Mouse (Mus musculus) myocyte (in vitro differentiated cells): ENCODE results near the gene Tanc1. TPM values are rescaled to one million over a fixed set of nuclear protein-coding genes. Genes with fewer than 3 reads are reported as not detected.

Experiments
- H3K27me3 ChIP-seq: one replicate; pipeline ENCODE4 v1.6.1; 2011; ENCODE audit not compliant: control insufficient read depth, insufficient read depth, insufficient read length
- H3K36me3 ChIP-seq: one replicate; pipeline ENCODE4 v1.6.1; 2011; ENCODE audit not compliant: control insufficient read depth, insufficient read depth
- H3K4me2 ChIP-seq: one replicate; pipeline ENCODE4 v1.6.1; 2011; ENCODE audit warnings: low read depth, control low read depth
- H3K4me3 ChIP-seq: one replicate; pipeline ENCODE4 v1.5.1; 2011; ENCODE audit warnings: mild to moderate bottlenecking, control low read depth, moderate library complexity
- H3K79me2 ChIP-seq: one replicate; pipeline ENCODE4 v1.6.1; 2011; ENCODE audit not compliant: control insufficient read depth, insufficient read depth
- H3ac ChIP-seq: one replicate; pipeline ENCODE4 v1.6.1; 2011; ENCODE audit not compliant: control insufficient read depth, insufficient read length
- CEBPB ChIP-seq: IDR thresholded peaks from 2 replicates; pipeline ENCODE4 v1.6.1; 2011; ENCODE audit warnings: mild to moderate bottlenecking, moderate library complexity; ENCODE audit not compliant: poor library complexity, insufficient read depth, severe bottlenecking
- E2F4 ChIP-seq: IDR thresholded peaks from one replicate; pipeline ENCODE4 v1.6.1; 2011; ENCODE audit warnings: mild to moderate bottlenecking, control low read depth, moderate library complexity; ENCODE audit not compliant: insufficient read depth
- MAX ChIP-seq: IDR thresholded peaks from one replicate; pipeline ENCODE4 v1.6.1; 2011; ENCODE audit warnings: low read depth, mild to moderate bottlenecking, control low read depth
- MYOD1 ChIP-seq, 3 experiments: IDR thresholded peaks; one replicate each; pipeline ENCODE4 v1.6.1; 2011; ENCODE audit warnings: control low read depth in 2 of 3, low read depth in 2 of 3, mild to moderate bottlenecking in 2 of 3, moderate library complexity in 1 of 3; ENCODE audit not compliant: insufficient read length in 2 of 3, control insufficient read depth in 1 of 3
- MYOG ChIP-seq, 3 experiments: IDR thresholded peaks; one replicate each; pipeline ENCODE4 v1.6.1; 2011; ENCODE audit warnings: control low read depth in 2 of 3, low read depth in 2 of 3, mild to moderate bottlenecking in 2 of 3; ENCODE audit not compliant: insufficient read length in 2 of 3, control insufficient read depth in 1 of 3, insufficient read depth in 1 of 3
- POLR2A ChIP-seq: IDR thresholded peaks from one replicate; pipeline ENCODE4 v1.6.1; 2011; ENCODE audit warnings: low read depth, mild to moderate bottlenecking, control low read depth, moderate library complexity; ENCODE audit not compliant: insufficient read length
- POLR2AphosphoS2 ChIP-seq: IDR thresholded peaks from one replicate; pipeline ENCODE4 v1.6.1; 2011; ENCODE audit warnings: low read depth, control low read depth; ENCODE audit not compliant: insufficient read length
- REST ChIP-seq: IDR thresholded peaks from one replicate; pipeline ENCODE4 v1.6.1; 2011; ENCODE audit warnings: mild to moderate bottlenecking, control low read depth, moderate library complexity; ENCODE audit not compliant: insufficient read depth, insufficient read length
- SRF ChIP-seq: IDR thresholded peaks from one replicate; pipeline ENCODE4 v1.6.1; 2011; ENCODE audit warnings: low read depth; ENCODE audit not compliant: control insufficient read depth, insufficient read length
- TCF12 ChIP-seq: IDR thresholded peaks from one replicate; pipeline ENCODE4 v1.6.1; 2011; ENCODE audit warnings: mild to moderate bottlenecking, control low read depth; ENCODE audit not compliant: poor library complexity, insufficient read depth, severe bottlenecking
- TCF3 ChIP-seq: IDR thresholded peaks from one replicate; pipeline ENCODE4 v1.6.1; 2011; ENCODE audit warnings: low read depth, control low read depth; ENCODE audit not compliant: insufficient read length
- USF1 ChIP-seq: IDR thresholded peaks from one replicate; pipeline ENCODE4 v1.6.1; 2011; ENCODE audit warnings: low read depth, mild to moderate bottlenecking, control low read depth, moderate library complexity
- polyA plus RNA-seq: library from polyadenylated mRNA; unstranded; fragments of >200 nt; fragmentation: generic; extraction: Trizol; gene quantifications from one replicate; pipeline ENCODE4 v1.2.1, GENCODE M21; 2012; ENCODE audit warnings: missing spikeins

Gene Tanc1
- polyA plus RNA-seq, 1 experiment = 24.7 TPM

DNA sequence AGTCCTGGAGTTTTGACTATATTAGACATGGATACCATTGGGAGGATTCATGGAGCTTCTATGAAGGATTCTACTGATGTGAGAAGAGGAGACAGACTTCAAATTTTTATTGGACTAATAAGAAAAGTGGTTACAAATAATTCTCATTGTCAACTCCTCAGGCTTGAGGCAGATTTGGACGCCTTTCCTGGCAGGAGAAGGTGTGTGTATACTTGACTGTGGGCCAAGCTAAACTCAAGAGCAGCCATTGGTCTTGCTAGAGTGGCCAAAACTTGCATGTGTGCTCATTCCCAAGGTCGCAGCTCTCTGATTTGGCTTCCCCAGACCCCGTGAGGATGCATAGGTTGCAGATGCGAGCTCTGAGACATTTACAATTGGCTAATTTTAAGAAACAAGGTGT lies 148.9 kb downstream of the Tanc1 start:
- H3K27me3 ChIP-seq = no peaks in the 10 kb centered on the region
- peaks cover 14% of the 10 kb centered on the region for H3K79me2 ChIP-seq
- no peak overlapping the region for H3K4me2 ChIP-seq
- H3K36me3 ChIP-seq = no peaks in the 10 kb centered on the region
- no peak overlapping the region for H3K4me3 ChIP-seq
- no peak for TF ChIP-seq MYOG (IDR thresholded peaks at IDR 0.05; ENCODE audit: control insufficient read depth in 1 of 3, insufficient read depth in 1 of 3, insufficient read length in 2 of 3, low read depth in 2 of 3)
- no peak for TF ChIP-seq REST
- no peak for TF ChIP-seq POLR2AphosphoS2
- no peak for TF ChIP-seq CEBPB
- TF ChIP-seq POLR2A = no peak
- no peak for TF ChIP-seq MYOD1 (IDR thresholded peaks at IDR 0.05; ENCODE audit: control insufficient read depth in 1 of 3, insufficient read length in 2 of 3, low read depth in 2 of 3)
- no peak for TF ChIP-seq E2F4
- no peak for TF ChIP-seq TCF3
- no peak for TF ChIP-seq TCF12
- no peak for TF ChIP-seq MAX
- TF ChIP-seq SRF = no peak
- TF ChIP-seq USF1 = no peak
- H3ac ChIP-seq = no peak overlapping the region

GRCm38 (mm10) chr2:59761183-59761582 lies 149.3 kb downstream of the Tanc1 start:
- Histone ChIP-seq H3K4me2 (no peak overlapping the region), H3K4me3 (no peak overlapping the region), H3K27me3 (no peaks in the 10 kb centered on the region), H3K36me3 (no peaks in the 10 kb centered on the region), H3ac (no peak overlapping the region), H3K79me2 (peaks cover 10% of the 10 kb centered on the region)
- TF ChIP-seq MAX (no peak), TCF12 (no peak), MYOG (IDR thresholded peaks at IDR 0.05; ENCODE audit: control insufficient read depth in 1 of 3, insufficient read depth in 1 of 3, insufficient read length in 2 of 3, low read depth in 2 of 3) (no peak), USF1 (no peak), CEBPB (no peak), SRF (no peak), E2F4 (no peak), POLR2AphosphoS2 (no peak), POLR2A (no peak), REST (no peak), TCF3 (no peak), MYOD1 (IDR thresholded peaks at IDR 0.05; ENCODE audit: control insufficient read depth in 1 of 3, insufficient read length in 2 of 3, low read depth in 2 of 3) (no peak)

DNA sequence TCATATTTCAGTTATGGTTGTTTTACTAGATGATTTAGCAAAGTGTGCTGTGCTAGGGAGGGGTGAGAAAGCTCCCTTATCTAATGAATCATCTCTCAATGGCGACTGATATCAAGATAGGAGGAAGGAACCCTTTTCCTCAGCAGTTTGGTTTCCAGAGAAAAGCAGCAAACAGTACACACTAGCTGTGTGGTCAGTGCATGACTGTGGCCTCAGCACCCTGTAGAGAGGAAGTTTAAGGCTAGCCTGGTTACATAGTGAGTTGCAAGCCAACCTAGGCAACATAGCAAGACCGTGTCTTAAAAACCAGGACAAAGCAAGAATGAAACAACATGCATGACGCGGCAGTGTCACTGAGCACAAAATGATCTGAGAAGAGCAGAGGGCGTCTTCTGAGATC lies 150.4 kb downstream of the Tanc1 start:
- no peaks in the 10 kb centered on the region for H3K27me3 ChIP-seq
- no peak overlapping the region for H3ac ChIP-seq
- no peak overlapping the region for H3K4me3 ChIP-seq
- no peak overlapping the region for H3K4me2 ChIP-seq
- no peaks in the 10 kb centered on the region for H3K36me3 ChIP-seq
- TF ChIP-seq SRF (no peak), MAX (no peak), POLR2AphosphoS2 (no peak), MYOD1 (IDR thresholded peaks at IDR 0.05; ENCODE audit: control insufficient read depth in 1 of 3, insufficient read length in 2 of 3, low read depth in 2 of 3) (no peak), E2F4 (no peak), REST (no peak), MYOG (IDR thresholded peaks at IDR 0.05; ENCODE audit: control insufficient read depth in 1 of 3, insufficient read depth in 1 of 3, insufficient read length in 2 of 3, low read depth in 2 of 3) (no peak), CEBPB (no peak), TCF12 (no peak), TCF3 (no peak), USF1 (no peak), POLR2A (no peak)
- peaks cover 16% of the 10 kb centered on the region for H3K79me2 ChIP-seq

DNA sequence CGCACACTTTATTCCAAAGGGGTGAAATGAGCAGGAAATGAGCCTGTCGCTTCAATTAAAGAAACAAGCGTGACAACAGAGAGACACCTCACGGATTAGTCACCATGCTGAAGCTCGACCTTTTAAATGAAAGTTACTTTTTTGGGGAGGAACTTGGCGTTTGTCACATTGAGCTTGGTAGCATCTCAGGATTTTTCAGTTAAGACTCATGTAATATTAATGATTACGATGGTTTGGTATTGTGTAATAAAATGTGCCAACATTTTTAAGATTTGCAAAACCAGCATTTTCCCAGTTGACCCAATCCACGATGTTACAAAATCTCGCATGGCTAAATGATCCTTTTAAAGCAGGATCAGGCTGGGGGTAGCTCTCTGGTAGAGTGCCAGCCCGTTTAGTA lies 153.8 kb downstream of the Tanc1 start:
- no peak overlapping the region for H3K4me2 ChIP-seq
- H3K79me2 ChIP-seq = peaks cover 27% of the 10 kb centered on the region
- H3ac ChIP-seq = no peak overlapping the region
- no peak overlapping the region for H3K4me3 ChIP-seq
- TF ChIP-seq CEBPB = no peak
- no peak for TF ChIP-seq TCF3
- TF ChIP-seq USF1 = no peak
- no peak for TF ChIP-seq TCF12
- no peak for TF ChIP-seq POLR2AphosphoS2
- no peak for TF ChIP-seq POLR2A
- no peak for TF ChIP-seq MYOD1 (IDR thresholded peaks at IDR 0.05; ENCODE audit: control insufficient read depth in 1 of 3, insufficient read length in 2 of 3, low read depth in 2 of 3)
- H3K36me3 ChIP-seq = no peaks in the 10 kb centered on the region
- H3K27me3 ChIP-seq = no peaks in the 10 kb centered on the region

DNA sequence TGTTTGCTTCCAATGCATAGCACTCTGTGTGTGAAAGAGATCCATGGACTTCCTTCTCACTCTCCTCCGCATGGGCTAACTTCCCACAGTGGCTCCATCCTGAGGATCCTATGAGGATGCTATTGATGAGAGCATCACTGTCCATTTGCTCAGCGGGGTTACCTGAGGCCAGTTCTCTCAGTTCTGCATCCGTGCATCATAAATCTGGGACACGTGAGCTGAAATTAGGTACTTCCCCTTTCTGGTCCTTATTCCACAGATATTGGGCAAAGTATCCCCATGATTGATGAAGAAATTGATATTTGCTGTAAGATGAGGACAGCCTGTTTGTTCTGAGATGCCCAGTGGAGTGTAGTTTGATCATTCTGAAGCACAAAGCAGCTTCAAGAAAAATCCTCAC lies 156.1 kb downstream of the Tanc1 start:
- Histone ChIP-seq H3K79me2 (peaks cover 27% of the 10 kb centered on the region), H3ac (no peak overlapping the region), H3K27me3 (no peaks in the 10 kb centered on the region), H3K4me2 (no peak overlapping the region), H3K4me3 (no peak overlapping the region), H3K36me3 (peaks cover 4% of the 10 kb centered on the region)
- TF ChIP-seq SRF (no peak), E2F4 (no peak), USF1 (no peak), MAX (no peak), MYOG (IDR thresholded peaks at IDR 0.05; ENCODE audit: control insufficient read depth in 1 of 3, insufficient read depth in 1 of 3, insufficient read length in 2 of 3, low read depth in 2 of 3) (no peak), TCF12 (no peak), CEBPB (no peak), REST (no peak), POLR2A (no peak), MYOD1 (IDR thresholded peaks at IDR 0.05; ENCODE audit: control insufficient read depth in 1 of 3, insufficient read length in 2 of 3, low read depth in 2 of 3) (no peak), POLR2AphosphoS2 (no peak), TCF3 (no peak)
